Mouse (Mus musculus) MEL (cell line): Measurements from ENCODE around the gene Ptprn. TPM values are rescaled to one million over a fixed set of nuclear protein-coding genes. Genes with fewer than 3 reads are reported as not detected.

Experiments
- DNase-seq: peaks from one replicate; pipeline ENCODE4 v3.0.0; 2011; ENCODE audit warnings: low read depth, low spot score
- H3K27ac ChIP-seq: 2 replicates; pipeline ENCODE4 v1.5.1; 2012; ENCODE audit warnings: low read depth, mild to moderate bottlenecking, control low read depth, low read length, moderate library complexity; ENCODE audit not compliant: control insufficient read depth
- H3K27me3 ChIP-seq, 2 experiments: fragments of 150-350 bp in 1 of 2; sonication (generic) in 1 of 2; 2 replicates each; pipeline ENCODE4 v1.6.1; 2012; ENCODE audit warnings: low read length in 2 of 2, mild to moderate bottlenecking in 2 of 2, improper control_type of control experiment in 1 of 2, moderate library complexity in 1 of 2; ENCODE audit not compliant: insufficient read depth in 2 of 2, control insufficient read depth in 1 of 2
- H3K36me3 ChIP-seq, 2 experiments: 2 replicates each; pipeline ENCODE4 v1.6.1; 2012 to 2014; ENCODE audit warnings: low read length in 2 of 2, improper control_type of control experiment in 1 of 2, inconsistent platforms in 1 of 2, mild to moderate bottlenecking in 1 of 2; ENCODE audit not compliant: insufficient read depth in 2 of 2, control insufficient read depth in 1 of 2
- H3K4me1 ChIP-seq, 2 experiments: fragments of 150-350 bp in 1 of 2; sonication (generic) in 1 of 2; 2 replicates each; pipeline ENCODE4 v1.6.1; 2012; ENCODE audit warnings: low read length in 2 of 2, improper control_type of control experiment in 1 of 2, mild to moderate bottlenecking in 1 of 2; ENCODE audit not compliant: insufficient read depth in 2 of 2, control insufficient read depth in 1 of 2
- H3K4me3 ChIP-seq, 2 experiments: fragments of 150-350 bp in 1 of 2; sonication (generic) in 1 of 2; 2 replicates each; pipeline ENCODE4 v1.5.1; 2012; ENCODE audit warnings: low read depth in 2 of 2, low read length in 2 of 2, mild to moderate bottlenecking in 2 of 2, moderate library complexity in 2 of 2, control low read depth in 1 of 2, improper control_type of control experiment in 1 of 2; ENCODE audit not compliant: control insufficient read depth in 1 of 2, insufficient read depth in 1 of 2
- H3K79me2 ChIP-seq: 2 replicates; pipeline ENCODE4 v1.6.1; 2012; ENCODE audit warnings: mild to moderate bottlenecking, low read length, moderate library complexity; ENCODE audit not compliant: control insufficient read depth, poor library complexity, insufficient read depth
- H3K9ac ChIP-seq: 2 replicates; pipeline ENCODE4 v1.6.1; 2012; ENCODE audit warnings: low read depth, mild to moderate bottlenecking, control low read depth, low read length, moderate library complexity; ENCODE audit not compliant: control insufficient read depth, poor library complexity, severe bottlenecking
- H3K9me3 ChIP-seq: fragments of 150-350 bp; sonication (generic); replicated peaks from 2 replicates; pipeline ENCODE4 v1.6.1; 2012; ENCODE audit warnings: mild to moderate bottlenecking, low read length, improper control_type of control experiment, moderate library complexity; ENCODE audit not compliant: insufficient read depth
- E2F4 ChIP-seq: IDR thresholded peaks from 2 replicates; pipeline ENCODE4 v1.6.1; 2011; ENCODE audit warnings: low read depth, low read length, improper control_type of control experiment, borderline replicate concordance
- EP300 ChIP-seq, 2 experiments: IDR thresholded peaks; 2 replicates each; pipeline ENCODE4 v1.6.1; 2011; ENCODE audit warnings: improper control_type of control experiment in 2 of 2, low read length in 2 of 2, low read depth in 1 of 2, mild to moderate bottlenecking in 1 of 2
- GABPA ChIP-seq: IDR thresholded peaks from 2 replicates; pipeline ENCODE4 v1.6.1; 2012; ENCODE audit warnings: low read depth, mild to moderate bottlenecking, inconsistent platforms, low read length, improper control_type of control experiment, moderate library complexity
- GATA1 ChIP-seq: IDR thresholded peaks from 2 replicates; pipeline ENCODE4 v1.6.1; 2011; ENCODE audit warnings: low read depth, low read length, improper control_type of control experiment
- HCFC1 ChIP-seq: IDR thresholded peaks from 2 replicates; pipeline ENCODE4 v1.6.1; 2012; ENCODE audit warnings: low read depth, mild to moderate bottlenecking, inconsistent platforms, low read length, improper control_type of control experiment, moderate library complexity
- MAFK ChIP-seq: IDR thresholded peaks from 2 replicates; pipeline ENCODE4 v1.6.1; 2011; ENCODE audit warnings: low read depth, mild to moderate bottlenecking, low read length, improper control_type of control experiment, borderline replicate concordance
- NELFE ChIP-seq: IDR thresholded peaks from 2 replicates; pipeline ENCODE4 v1.6.1; 2011; ENCODE audit warnings: low read depth, low read length, improper control_type of control experiment
- POLR2AphosphoS5 ChIP-seq: IDR thresholded peaks from 2 replicates; pipeline ENCODE4 v1.6.1; 2012; ENCODE audit warnings: low read depth, borderline replicate concordance, mild to moderate bottlenecking, inconsistent platforms, low read length, moderate library complexity, mixed read lengths
- RAD21 ChIP-seq: IDR thresholded peaks from 2 replicates; pipeline ENCODE4 v1.6.1; 2011; ENCODE audit warnings: mild to moderate bottlenecking, low read depth, low read length, improper control_type of control experiment
- SIN3A ChIP-seq: IDR thresholded peaks from 2 replicates; pipeline ENCODE4 v1.6.1; 2012; ENCODE audit warnings: low read length, improper control_type of control experiment, inconsistent platforms
- TBP ChIP-seq: IDR thresholded peaks from 2 replicates; pipeline ENCODE4 v1.8.0; 2011; ENCODE audit warnings: low read depth, low read length, improper control_type of control experiment
- TCF12 ChIP-seq: IDR thresholded peaks from 2 replicates; pipeline ENCODE4 v1.6.1; 2014; ENCODE audit warnings: low read depth, mild to moderate bottlenecking, inconsistent platforms, low read length, improper control_type of control experiment, moderate library complexity
- UBTF ChIP-seq: IDR thresholded peaks from 2 replicates; pipeline ENCODE4 v1.6.1; 2012; ENCODE audit warnings: low read depth, mild to moderate bottlenecking, inconsistent platforms, low read length, improper control_type of control experiment, moderate library complexity, borderline replicate concordance; ENCODE audit not compliant: insufficient read depth
- USF2 ChIP-seq, 2 experiments: IDR thresholded peaks; 2 replicates each; pipeline ENCODE4 v1.6.1; 2011 to 2012; ENCODE audit warnings: improper control_type of control experiment in 2 of 2, low read length in 2 of 2, borderline replicate concordance in 1 of 2, inconsistent platforms in 1 of 2, low read depth in 1 of 2, mild to moderate bottlenecking in 1 of 2; ENCODE audit not compliant: insufficient read depth in 1 of 2
- ZC3H11A ChIP-seq: IDR thresholded peaks from 2 replicates; pipeline ENCODE4 v1.6.1; 2012; ENCODE audit warnings: low read depth, mild to moderate bottlenecking, inconsistent platforms, low read length, improper control_type of control experiment
- polyA plus RNA-seq, 2 experiments: library from polyadenylated mRNA; stranded (reverse) in 1 of 2; unstranded in 1 of 2; fragments of >175 nt in 1 of 2; fragments of >200 nt in 1 of 2; gene quantifications; 2 replicates each; pipeline versions ENCODE4 v1.2.1 to v1.2.4; 2012; ENCODE audit warnings: low replicate concordance in 2 of 2, low read depth in 1 of 2; ENCODE audit not compliant: insufficient read length in 2 of 2, insufficient read depth in 1 of 2, missing spikeins in 1 of 2
- total RNA-seq: library from RNA; depleted of rRNA; stranded (reverse); fragments of 300-350 nt; gene quantifications from 2 replicates; pipeline ENCODE4 v1.2.3, GENCODE M21; 2012; rRNA removed

Gene Ptprn
- total RNA-seq (not detected in 2 replicates), polyA plus RNA-seq (under 1 TPM in 1 of 2 experiments, not detected in 1; 0.13 TPM)

- no peak for TF ChIP-seq GABPA
- no peak for TF ChIP-seq NELFE
- no peak for TF ChIP-seq HCFC1
- no peak for TF ChIP-seq SIN3A
- no peak for TF ChIP-seq USF2 (IDR thresholded peaks at IDR 0.05; ENCODE audit: borderline replicate concordance in 1 of 2, insufficient read depth in 1 of 2, low read depth in 1 of 2, low read length in 2 of 2)
- no peak for TF ChIP-seq TBP
- no peak for TF ChIP-seq E2F4
- TF ChIP-seq GATA1: no peak
- TF ChIP-seq, all 39 proteins: peak for 0
- Histone ChIP-seq H3K27ac (no peak within 1 kb of the TSS), H3K27me3 (peaks cover 4 to 6% of the 10 kb centered on the region in 2 experiments; a peak in 3 of 4 replicates), H3K9me3 (no peaks in the 10 kb centered on the region), H3K36me3 (no peaks in the 10 kb centered on the region), H3K9ac (no peak within 1 kb of the TSS), H3K4me3 (no peak within 1 kb of the TSS), H3K79me2 (no peaks in the 10 kb centered on the region), H3K4me1 (no peaks in the 10 kb centered on the region)
- DNase-seq: no peak
Measured at GRCm38 (mm10) chr1:75264091-75264880, at the start of gene Ptprn. Gene Ptprn, minus strand, starts transcription at chr1:75264502.

- DNase-seq: no peak
- H3K79me2 ChIP-seq: no peaks in the 10 kb centered on the region
- no peak overlapping the region for H3K9ac ChIP-seq
- H3K4me3 ChIP-seq: no peak overlapping the region
- H3K27ac ChIP-seq: no peak overlapping the region
- no peaks in the 10 kb centered on the region for H3K4me1 ChIP-seq
- no peaks in the 10 kb centered on the region for H3K9me3 ChIP-seq
- H3K36me3 ChIP-seq: peaks cover 0 to 2% of the 10 kb centered on the region in 2 experiments; a peak in 1 of 4 replicates
- H3K27me3 ChIP-seq: no peaks in the 10 kb centered on the region
- TF ChIP-seq POLR2AphosphoS5 (no peak), RAD21 (no peak), ZC3H11A (no peak), EP300 (IDR thresholded peaks at IDR 0.05; ENCODE audit: low read depth in 1 of 2, low read length in 2 of 2) (no peak), MAFK (no peak), UBTF (no peak), TCF12 (no peak)
Measured at GRCm38 (mm10) chr1:75311694-75312093, 47.4 kb upstream of the Ptprn start.
